Mouse (Mus musculus): ENCODE measurements at regions not wholly inside any gene's neighbourhood (a gene's known extent, or its start where the extent isn't known, plus 50 kb on each side); places are given as distances from the start of the nearest gene placed in this dataset.
"Not testable (repeated sequence)": the region's sequence is repeated elsewhere in the genome, so short reads cannot be mapped to it uniquely, and the experiment has no call there.

DNA sequence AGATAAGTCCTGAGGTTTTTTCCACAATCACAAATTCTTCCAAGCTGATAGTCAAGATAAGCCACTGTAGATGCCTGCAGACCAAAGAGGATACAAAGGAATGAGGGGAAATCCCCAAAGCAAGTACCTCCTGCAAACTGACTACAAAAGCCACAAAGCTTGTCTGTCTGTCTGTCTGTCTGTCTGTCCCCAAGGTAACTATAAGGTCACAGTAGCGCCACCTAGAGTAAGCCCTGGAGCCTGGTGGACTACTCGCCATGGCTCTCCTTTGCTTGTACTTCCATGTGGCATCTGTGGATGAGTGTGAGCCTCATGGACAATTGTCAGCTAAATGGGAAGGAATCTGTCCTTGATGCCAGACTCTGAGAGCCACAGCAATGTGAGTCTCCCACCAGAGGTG lies 249.8 kb downstream of the Diras2 start:
- no peak for DNase-seq

DNA sequence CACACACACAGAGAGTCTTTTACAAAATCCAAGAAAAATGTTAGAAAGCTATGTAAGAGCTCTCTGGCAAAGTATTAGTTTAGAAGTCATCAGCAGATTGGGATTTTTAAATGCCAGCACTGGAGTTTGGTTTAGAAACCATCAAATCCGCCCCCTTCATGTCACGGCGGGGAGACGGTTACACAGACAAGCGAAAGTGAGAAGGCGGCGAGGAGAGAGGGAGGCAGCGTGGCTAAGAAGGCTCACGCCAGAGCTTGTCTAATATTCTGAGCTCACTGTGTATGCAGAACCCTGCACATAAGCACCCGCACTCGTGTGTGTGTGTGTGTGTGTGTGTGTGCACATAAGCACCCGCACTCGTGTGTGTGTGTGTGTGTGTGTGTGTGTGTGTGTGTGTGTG lies 248.6 kb downstream of the Diras2 start:
- no peak for DNase-seq

- DNase-seq = no peak
Observed at GRCm38 (mm10) chr13:52283456-52283855, 247.6 kb downstream of the Diras2 start.

GRCm38 (mm10) chr13:52284026-52284801 lies 246.9 kb downstream of the Diras2 start:
- no peak for DNase-seq

DNA sequence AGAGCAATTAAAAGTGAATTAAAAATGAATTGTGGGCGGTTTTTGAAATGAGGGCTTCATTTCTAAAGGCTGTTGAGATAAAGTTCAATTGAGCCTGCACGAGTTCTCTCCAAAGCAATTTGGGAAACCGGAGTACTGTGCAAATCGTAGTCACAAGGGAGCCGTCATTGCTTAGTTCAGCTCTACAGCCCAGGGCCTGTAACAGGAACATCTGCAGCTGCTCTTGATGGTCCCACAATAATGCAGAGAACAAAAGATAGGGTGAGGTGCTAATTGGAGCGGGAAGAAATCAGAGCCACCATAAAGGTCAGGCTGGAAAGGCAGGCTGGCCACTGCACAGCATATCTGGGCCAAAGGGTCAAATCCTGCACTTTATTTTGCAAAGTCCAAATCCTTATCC lies 242.7 kb downstream of the Diras2 start:
- peak; percentile 90 for DNase-seq

DNA sequence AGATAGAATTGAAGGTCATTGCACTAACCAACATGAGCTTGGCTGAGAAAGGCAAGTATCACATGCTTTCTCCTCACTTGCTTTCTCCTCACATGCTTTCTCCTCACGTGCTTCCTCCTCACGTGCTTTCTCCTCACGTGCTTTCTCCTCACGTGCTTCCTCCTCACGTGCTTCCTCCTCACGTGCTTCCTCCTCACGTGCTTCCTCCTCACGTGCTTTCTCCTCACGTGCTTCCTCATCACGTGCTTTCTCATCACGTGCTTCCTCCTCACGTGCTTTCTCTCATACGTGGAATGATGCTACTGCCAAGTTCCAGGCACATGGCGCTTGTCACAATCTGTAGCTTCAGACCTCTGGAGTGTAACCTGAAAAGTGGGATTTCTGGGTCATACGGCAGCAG lies 235.2 kb downstream of the Diras2 start:
- no peak for DNase-seq

DNA sequence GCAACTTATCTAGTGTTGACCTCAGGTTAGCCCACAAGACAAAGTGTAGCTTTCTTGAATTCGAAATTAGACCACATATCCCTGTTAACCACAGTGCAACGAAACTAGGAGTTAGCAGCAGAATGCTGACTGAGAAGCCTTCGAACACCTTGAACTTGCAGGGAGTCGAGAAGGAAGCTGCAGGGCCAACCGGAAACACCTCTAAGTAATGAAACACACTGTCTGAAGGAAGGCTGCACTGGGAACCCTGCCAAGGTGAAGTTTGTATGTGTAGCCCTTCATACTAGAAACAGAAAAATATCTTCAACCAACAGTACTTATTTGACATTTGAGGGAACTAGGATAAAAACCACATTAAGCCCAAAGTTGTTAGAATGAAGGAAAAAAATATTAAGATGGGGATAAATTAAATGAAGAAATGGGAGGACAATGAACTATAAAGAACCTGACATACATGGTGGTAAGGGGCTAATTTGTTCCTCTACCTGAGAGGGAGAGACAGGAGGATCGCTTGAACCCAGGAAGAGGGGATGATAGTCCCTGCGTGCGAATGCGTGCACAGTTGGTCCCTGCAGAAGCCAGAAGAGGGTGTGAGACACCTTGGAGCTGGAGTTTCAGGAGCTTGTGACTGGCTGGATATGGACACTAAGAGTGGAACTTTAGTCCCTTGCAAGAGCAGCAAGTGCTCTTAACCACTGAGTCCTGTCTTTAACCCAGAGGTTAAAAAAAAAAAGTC lies 234.4 kb downstream of the Diras2 start:
- no peak for DNase-seq

- DNase-seq = no peak
Observed at GRCm38 (mm10) chr13:52297277-52297623, 233.8 kb downstream of the Diras2 start.

GRCm38 (mm10) chr13:52298362-52298761 lies 232.7 kb downstream of the Diras2 start:
- peak; percentile 32 for DNase-seq

DNA sequence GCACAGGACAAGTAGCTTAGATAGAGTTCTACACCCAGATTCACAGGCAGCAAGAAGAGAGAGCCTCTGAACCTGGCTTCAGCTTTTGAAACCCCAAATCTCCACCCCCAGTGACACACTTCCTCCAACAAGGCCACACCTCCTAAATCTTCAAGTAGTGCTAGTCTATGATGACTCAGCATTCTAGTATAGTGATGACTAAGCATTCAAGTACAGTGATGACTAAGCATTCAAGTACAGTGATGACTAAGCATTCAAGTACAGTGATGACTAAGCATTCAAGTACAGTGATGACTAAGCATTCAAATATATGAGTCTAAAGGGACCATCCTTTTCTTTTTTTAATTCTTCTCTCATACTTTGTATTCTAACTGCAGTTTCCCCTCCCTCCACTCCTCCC lies 225.8 kb downstream of the Diras2 start:
- DNase-seq = not testable (repeated sequence)

DNA sequence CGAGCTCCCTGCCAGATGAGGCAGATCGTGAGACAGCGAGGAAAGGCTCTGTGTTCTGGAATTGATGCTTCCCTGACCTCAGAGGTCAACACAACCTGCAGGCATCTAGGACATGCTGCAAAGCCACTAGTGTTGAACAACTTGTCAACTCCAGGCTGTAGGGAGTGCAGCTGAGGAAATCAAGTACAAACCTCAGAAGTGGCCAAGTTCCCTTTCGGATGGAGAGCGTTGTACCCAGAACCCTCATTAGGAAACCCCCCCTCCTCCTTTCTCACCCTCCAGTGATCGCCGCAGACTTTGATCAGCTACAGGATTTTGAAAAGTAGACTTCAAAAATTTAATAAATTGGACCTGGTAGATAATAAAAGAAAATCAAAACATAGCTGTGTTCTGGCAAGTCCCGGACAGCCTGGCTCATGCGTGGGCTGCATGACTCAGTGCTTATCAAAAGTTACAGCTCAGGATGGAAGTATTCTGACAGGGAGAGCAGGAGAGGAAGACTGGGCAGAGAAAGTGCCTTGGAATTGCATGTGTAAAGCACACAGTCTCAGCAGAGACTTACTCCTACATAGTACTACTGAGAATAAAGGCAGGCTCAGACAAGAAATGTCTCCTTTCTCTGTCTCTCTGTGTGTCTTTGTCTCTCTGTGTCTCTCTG lies 224.2 kb downstream of the Diras2 start:
- no peak for DNase-seq

- DNase-seq = no peak
Observed at GRCm38 (mm10) chr13:52310954-52311353, 220.1 kb downstream of the Diras2 start.

DNA sequence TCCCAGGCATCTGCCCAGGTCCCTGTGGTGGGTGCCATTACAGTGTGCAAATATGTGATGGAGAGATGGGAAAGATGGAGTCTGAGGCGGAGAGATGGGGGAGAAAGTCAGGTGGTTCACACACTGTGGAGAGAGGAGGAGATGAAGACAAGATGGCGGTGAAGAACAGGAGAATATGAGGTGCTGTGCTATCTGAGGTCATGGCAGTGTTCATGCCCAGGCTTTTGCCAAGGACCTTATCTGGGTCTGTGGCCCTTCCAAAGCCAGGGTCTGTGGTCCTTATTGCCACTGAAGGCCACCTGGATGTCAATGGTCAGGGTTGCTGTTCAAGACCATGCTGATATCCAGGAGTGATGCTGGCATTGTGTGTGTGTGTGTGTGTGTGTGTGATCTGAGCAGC lies 212.8 kb downstream of the Diras2 start:
- no peak for DNase-seq

DNA sequence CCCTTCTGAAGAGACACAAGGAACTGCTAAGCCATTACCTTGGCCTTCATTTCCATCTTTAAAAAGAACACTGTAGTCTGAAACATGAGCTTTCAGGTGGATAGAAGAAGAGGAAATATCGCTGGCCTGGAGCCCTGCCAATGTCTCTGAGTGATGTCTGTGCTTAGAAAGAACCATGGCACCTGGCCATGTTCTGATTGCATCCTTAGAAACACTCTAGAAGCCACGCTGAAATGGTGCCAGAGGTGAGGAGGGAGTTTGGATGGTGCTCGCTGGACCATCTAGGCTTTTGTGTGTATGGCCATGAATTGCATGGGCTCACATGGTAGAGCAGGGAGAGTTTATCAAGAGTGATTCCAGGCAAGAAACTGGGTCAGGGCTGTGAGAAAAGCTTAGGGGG lies 207.4 kb downstream of the Diras2 start:
- no peak for DNase-seq

DNA sequence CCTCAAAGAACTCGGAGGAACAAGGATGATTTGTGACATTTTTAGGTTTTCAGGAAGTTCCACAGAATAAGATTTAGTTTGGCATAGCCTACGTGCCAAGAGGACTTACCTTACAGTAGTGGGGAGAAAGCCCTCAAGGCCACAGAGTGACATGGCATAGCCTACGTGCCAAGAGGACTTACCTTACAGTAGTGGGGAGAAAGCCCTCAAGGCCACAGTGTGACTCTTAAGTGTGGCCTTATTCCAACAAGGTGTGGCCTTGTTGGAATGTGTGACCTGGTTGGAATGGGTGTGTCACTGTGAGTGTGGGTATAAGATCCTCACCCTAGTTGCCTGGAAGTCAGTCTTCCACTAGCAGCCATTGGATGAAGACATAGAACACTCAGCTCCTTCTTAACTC lies 206.7 kb downstream of the Diras2 start:
- DNase-seq = not testable (repeated sequence)

- DNase-seq = not testable (repeated sequence)
Observed at GRCm38 (mm10) chr13:52325647-52326046, 205.4 kb downstream of the Diras2 start.

DNA sequence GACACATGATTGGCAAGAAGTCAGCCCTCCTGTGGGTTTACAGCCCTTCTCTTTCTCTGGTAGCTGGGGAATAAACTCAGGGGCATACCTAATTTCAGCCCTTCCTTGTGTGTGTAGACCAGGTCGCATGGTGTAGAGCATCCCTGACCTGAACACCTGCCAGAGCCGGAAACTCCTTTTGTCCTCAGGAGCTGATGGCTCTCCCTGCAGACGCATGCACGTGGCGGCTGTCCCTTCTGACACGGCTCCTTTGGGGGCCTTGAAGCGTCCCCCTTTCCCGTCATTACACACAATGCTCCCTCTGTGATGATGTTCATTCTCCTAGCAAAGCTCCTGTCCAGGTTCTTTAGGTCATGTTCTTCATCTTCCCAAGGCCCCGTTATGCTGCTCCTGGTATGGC lies 203.3 kb downstream of the Diras2 start:
- no peak for DNase-seq

DNA sequence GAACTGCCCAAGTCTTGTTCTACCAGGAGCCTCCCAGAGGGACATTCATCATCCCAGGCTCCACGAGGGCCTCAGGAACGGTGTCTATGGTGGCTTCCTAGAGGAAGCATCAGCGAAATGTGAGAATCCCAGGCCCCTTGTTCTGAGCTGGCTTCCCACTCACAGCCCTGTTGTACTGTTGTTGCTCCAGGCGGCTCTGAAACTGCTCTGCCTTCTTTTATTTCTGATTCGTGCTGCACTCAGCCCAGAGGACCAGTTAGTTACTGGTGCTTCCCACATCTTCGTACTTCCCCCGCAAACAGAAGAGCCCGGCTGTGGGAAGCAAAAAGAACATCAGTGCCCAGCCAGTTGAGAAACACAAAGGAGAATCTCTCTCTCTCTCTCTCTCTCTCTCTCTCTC lies 202.3 kb downstream of the Diras2 start:
- DNase-seq = no peak

- DNase-seq = no peak
Observed at GRCm38 (mm10) chr13:52331068-52331467, 200.0 kb downstream of the Diras2 start.

- no peak for DNase-seq
Observed at GRCm38 (mm10) chr13:52334962-52335361, 196.1 kb downstream of the Diras2 start.

DNA sequence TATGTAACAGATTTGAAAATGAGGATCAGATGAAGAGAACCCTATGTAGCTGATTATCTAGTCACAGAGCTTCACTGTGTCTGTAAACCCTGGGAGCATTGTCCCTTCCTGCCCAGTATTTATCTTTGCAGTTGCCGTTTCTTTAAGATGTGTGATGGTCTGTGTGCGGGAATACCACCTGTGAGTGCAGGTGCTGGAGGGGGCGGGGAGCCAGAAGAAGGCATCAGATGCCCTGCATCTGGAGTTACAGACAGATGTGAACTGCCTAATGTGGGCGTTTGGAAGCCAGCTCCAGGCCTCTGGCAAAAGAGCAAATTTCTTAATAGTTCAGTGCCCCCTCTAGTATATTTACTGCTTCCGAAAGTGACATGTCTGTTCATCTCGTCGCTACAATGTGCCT lies 193.1 kb downstream of the Diras2 start:
- DNase-seq = no peak

DNA sequence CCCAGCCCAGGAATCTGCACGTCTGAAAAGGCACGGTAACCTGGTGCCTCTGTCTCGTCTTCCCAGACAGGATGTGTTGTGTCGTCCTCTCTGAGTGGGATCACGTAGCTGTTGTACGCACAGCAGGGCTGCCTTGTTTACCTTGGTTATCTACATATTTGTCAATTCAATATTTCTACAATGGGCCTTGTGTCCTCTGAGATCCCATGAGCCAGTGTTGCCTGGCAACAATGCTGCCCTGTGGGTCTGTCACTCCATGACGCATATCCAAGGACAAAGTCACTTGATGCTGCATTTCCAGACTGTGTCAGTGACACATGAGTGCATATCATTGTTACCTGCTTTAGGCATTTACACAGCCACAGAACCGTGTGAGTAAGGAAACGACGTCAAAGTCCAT lies 191.9 kb downstream of the Diras2 start:
- DNase-seq = peak; percentile 83

- peak; percentile 51 for DNase-seq
Observed at GRCm38 (mm10) chr13:52341981-52342380, 189.1 kb downstream of the Diras2 start.

DNA sequence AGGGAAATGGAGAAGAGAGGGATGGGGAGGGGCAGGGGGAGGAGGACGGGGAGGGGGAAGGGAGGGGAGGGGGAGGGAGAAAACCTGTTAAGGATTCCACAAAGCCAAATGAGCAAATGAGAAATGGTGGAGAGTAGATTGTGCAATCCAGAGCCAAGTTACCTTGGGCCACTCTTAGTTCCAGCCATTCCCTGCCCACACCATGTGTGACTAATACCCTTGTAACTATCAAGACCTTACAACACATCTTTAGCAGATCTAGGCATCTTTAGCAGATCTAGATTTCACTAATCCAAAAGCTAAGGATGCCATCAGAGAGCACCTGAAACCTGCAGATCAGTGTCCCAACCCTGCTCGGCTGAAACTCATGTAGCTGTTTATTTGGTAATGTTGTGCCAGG lies 186.7 kb downstream of the Diras2 start:
- DNase-seq = no peak

Data from retina, postnatal 1 day (tissue).